Mouse (Mus musculus) B cell, adult 2 months (primary cell): Measurements from ENCODE around the gene Slc17a7.
A peak's percentile ranks its signal among the peaks of the same experiment; 100 is the strongest.

Experiments
- DNase-seq, 2 experiments: peaks; one replicate each; pipeline ENCODE4 v3.0.0; 2022

The Slc17a7 gene

DNA sequence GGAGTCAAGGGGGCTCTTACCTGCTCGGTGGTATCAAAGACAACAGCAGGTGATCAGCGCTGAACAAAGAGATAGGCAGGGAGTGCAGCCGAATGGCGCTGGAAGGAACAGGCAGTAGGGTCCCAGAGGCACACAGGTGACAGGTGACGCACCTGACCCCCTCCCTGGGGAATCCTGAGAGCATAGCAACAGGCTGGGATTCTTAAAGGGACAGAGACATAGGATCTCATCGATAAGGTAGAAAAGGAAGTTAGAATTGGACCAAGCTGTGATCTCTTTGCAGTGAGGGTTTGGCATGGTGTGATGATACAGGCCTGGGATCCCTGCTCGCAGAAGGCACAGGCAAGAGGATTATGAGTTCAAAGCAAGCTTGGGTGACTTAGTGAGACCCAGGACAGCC lies 15.7 kb downstream of the Slc17a7 start, which contains the start of gene Gfy:
TSS of gene Gfy (minus strand) at position 101 of the 400 bp plus-strand sequence.
- no peak for DNase-seq

DNA sequence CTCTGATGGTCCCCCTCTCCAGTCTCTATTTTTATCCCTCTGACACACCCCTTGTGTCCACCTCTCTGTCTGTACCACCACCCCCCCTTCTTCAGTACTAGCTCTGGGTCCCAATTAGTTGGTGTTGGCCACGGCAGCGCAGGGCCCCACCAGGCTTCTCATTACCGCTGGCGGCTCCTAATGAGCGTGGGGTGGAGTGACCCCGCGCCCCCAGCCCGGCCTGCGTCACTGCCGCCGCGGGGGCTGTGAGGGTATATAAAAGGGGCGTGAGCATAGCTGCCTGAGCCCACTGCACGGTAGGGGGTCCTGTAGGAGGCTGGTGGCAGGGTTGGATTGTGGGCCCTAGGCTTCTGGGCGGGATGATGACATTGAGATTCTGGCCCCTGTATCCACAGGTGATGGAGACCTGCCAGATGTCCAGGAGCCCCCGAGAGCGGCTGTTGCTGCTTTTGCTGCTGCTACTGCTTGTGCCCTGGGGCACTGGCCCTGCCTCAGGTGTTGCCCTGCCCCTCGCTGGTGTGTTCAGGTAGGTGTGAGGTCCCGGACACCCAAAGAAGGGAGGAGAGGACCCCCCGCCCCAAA lies 17.2 kb downstream of the Slc17a7 start, which contains the start of gene Pth2:
TSS of gene Pth2 (plus strand) at position 100 of the 582 bp plus-strand sequence.
- no peak for DNase-seq

DNA sequence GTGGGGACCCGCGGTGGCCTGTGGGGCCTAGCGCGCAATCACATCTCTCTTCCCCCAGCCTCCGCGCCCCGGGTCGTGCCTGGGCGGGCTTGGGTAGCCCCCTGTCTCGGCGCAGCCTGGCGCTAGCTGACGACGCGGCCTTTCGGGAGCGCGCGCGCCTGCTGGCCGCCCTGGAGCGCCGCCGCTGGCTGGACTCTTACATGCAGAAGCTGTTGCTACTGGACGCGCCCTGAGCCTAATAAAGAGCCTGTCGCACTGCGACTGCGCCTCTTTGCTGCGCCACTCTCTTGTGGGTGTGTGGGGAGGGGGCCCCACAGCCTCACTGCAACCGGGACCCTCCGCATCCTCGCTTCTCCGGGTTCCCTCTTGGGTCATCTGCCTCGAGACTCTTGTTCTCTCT lies 17.8 kb downstream of the Slc17a7 start:
- DNase-seq: no peak

DNA sequence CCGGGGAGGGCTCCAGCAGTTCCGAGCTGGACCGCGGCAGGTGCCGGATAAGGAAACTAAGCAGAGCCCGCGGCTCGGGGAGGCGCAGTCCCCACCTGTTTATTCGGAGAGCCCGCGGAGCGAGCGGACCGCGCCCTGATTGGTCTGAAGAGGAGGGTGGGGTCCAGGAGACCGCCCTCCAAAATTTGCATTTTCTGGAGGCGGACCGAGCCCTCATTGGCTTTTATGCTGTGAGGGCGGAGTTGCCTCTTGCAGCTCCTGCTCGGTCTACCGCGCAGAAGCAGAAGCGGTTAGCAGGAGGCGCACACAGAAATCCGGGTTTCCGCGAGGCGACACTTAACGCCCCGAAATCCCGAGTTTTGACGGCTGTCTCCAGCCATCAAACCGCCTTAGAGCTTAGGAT lies 18.5 kb downstream of the Slc17a7 start:
- DNase-seq: peak; percentile 87 to 90

DNA sequence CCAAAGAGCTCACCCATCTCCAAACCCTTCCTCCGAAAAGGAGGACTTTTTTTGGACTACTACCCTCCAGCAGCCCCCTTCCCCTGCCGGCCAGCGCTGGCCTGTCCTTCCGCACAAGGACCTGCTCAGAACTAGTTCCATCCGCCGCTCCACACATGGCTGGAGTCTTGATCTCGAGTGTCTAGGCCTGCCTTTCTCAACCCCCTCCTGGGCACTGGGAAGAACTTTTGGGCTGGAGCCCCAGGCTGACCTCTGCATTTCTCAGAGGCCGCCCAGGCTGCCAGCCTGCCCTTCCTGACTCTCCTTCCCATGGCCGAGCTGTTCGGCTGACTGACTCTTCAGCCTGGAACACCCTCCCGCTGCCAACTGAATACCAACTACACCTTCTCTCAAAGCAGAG lies 18.9 kb downstream of the Slc17a7 start:
- DNase-seq: no peak

DNA sequence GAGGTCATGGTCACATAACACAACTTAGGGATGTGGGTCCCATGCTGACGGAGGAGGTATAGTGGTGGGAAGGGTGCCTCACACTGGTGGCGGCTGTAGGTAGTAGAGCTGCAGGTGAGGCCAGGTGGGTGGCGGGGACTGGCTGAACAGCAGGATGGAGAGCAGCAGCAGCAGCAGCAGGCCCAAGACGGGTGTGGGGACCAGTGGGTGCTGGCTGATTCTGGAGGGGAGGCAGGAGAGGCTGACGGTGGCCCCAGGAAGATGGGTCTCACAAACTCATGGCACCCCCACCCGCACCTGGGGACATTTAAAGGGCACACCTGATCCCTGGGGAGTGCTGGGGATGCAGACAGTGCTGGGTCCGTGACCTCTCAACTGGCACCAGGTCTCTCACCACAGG lies 19.9 kb downstream of the Slc17a7 start:
- DNase-seq: no peak

DNA sequence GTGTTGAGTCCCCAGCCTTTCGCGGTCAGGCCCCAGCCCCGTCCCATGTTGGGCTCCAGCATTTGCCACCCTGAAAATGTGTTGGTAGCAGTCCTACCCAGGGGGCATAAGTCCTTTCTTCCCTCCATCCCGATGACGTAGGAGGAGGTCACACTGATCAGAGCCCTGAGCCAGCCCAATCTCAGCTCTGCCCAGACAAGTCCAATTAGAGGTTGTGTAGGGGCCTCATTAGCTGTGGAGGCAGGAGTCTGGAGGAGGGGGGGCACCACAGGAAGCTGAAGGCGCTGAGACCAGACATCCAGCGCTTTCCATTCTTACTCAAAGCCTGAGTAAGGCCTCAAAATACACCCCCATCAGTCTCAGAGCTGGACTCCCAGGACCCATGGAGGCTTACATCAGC lies 22.2 kb downstream of the Slc17a7 start:
- no peak for DNase-seq

DNA sequence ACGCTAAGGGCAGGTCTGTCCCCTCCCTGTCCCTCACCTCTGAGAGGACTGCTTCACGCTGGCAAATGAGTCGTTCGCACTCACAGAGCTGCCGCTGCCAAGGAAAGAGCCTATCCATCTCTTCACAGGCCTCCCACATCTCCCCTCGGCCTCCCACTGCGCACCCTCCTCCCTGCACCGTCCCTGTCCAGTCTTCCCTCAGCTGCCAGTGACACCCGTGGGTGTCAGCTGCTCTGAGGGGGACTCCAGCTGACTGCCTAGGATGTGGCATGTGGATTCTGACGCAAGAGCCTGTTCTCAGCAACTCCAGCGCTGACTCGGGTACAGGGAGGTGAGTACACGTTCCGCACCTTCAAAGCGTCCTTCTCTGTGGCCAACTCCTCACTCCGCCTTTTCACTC lies 25.9 kb downstream of the Slc17a7 start:
- no peak for DNase-seq

DNA sequence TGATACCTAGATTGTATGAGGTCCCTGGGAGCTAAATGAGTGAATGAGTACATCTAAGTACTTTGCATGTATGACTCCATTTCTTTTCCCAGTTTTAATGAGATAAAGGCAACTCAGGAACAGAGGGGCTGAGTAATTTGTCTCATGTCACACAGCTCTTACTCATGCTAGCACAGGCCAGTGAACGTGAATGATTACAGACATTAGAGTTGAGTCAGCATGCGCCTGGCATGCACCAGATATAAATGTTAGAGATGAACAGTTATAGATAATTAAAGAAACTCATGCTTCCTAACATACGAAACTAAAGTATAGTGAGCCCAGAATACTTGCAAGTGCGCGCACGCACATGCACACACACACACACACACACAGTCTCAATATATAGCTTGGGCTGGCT lies 26.4 kb downstream of the Slc17a7 start:
- DNase-seq: no peak

DNA sequence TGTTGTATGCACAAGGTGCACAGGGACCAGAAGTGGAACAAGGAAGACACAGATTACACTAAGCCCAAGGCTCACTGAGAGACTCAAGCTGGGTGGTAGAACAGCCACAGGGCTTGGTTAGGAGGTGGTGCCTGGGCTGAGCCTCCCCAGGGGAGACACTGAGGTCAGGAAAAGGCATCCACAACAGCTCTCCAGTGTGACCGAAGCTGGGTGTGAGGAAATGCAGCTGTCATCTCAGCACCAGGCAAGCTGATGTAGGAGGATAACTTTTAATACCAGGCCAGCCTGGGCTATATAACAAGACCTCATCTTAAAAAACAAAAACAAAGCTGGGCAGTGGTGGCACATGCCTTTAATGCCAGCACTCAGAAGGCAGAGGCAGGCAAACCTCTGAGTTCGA lies 27.4 kb downstream of the Slc17a7 start:
- no peak for DNase-seq

DNA sequence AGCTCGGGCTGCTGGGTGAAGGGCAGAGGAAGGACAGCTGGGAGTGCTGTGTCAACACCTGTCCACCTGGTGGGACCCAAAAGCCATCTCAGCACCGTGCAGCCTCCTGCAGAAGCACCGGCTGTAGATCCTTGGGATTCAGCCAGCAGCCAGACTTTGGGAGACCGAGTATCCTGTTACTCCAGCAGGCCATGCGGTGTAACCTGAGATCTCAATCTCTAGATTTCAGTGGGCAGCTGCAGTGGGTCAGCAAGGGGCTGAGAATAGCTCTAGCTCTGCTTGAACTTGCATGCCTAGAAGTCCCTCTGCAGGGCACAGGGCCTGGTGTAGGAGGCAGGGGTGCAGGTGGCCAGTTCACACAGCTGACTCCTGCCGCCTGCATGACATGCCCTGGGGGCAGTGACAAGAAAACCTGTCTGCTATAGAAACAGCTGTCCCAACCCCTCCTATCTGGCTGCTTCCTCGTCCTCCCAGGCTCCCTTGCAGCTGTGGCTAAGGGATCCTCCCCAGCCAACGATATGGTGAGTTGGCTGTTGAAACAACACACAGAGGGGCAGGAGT lies 28.1 kb downstream of the Slc17a7 start:
- DNase-seq: no peak

DNA sequence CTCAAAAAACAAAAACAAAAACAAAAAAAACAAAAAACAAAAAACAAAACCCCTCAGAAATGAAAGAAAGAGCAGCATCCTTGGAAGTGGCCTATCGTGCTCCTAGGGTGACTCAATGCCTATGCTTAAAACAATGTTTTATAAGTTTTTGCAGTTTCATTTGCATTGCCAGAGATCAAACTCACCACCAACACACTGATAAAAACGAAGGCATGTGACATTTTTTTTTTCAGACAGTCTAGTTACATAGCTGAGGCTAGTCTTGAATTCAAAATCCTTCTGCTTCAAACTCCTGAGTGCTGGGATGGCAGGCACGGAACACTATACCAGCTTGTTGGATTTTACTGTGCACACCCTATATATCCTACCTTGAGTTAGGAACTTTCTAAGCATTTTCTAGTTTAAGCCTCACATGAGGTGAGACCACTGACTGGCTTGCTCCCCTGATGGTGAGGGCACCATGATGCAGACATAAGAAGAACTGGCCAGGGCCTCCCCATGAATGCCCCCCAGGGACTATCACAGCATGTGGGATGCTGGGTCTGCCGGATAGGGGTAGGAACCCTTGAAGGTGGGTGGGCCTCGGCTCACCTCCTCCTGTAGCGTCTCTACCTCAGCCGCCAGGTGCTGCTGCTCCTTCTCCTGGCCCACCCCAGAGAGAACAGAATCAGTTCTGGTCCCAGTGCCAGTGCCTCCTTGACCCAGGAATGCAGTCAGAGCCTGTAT lies 29.0 kb downstream of the Slc17a7 start:
- no peak for DNase-seq

DNA sequence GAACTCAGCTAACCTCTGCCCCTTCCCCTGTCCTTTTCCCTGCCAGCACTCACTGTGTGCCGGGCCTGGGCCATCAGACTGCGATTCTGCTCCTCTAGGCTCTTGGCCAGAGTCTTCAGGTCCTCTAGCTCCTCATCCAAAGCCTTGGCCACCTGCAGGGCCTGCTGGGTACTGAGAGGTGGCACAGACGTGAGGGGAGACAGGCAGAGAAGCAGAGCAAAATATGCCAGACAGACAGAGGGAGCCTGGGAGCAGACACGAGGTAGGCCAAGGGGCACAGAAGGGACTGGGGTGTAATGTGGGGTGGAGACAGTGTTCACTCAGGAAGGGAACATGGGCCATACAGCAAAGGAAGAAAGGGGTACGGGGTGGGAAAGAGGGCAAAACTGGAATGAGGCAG lies 29.7 kb downstream of the Slc17a7 start:
- no peak for DNase-seq

DNA sequence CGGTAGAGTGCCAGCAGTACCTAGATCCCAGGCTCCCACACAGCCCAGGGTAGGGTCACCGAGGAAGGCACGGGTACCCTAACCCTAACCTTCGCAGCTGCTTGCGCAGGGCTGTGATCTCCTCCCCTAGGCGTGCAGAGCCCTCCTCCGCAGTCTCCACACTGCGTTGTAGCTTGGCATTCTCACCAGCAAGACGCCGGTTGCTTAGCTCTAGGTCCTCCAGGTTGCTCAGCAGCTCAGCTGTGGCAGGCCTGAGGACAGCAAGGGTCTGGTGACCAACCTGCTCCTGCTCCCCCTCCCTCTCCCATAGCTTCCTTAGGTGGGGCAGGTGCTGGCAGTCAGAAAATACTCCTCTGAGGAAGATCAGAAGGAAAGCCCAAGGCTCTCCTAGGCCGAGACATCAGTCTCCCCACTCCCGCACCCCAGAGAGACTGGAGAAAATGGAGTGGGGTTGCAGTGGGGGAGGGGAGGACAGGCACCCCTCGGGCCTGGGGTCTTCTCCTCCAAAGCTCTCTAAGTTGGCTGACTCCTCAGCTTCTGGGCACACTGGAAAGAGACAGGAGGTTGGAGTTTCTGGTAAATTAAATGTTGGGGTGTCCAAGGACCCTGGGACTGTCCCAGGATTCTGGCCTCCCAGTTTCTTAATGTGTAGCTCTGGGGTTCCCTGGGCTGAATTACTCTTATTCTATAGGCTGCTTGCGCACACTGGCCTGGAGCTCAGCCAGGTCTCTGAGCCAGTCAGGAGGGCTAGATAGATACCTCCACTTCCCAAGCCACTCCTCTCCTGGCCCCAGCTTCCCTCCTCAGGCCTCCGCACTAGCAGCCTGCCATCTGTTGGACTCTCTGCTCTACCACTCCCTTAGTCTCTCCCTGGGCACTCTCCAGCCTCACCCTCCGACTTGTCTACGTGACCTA lies 30.4 kb downstream of the Slc17a7 start:
- DNase-seq: no peak

DNA sequence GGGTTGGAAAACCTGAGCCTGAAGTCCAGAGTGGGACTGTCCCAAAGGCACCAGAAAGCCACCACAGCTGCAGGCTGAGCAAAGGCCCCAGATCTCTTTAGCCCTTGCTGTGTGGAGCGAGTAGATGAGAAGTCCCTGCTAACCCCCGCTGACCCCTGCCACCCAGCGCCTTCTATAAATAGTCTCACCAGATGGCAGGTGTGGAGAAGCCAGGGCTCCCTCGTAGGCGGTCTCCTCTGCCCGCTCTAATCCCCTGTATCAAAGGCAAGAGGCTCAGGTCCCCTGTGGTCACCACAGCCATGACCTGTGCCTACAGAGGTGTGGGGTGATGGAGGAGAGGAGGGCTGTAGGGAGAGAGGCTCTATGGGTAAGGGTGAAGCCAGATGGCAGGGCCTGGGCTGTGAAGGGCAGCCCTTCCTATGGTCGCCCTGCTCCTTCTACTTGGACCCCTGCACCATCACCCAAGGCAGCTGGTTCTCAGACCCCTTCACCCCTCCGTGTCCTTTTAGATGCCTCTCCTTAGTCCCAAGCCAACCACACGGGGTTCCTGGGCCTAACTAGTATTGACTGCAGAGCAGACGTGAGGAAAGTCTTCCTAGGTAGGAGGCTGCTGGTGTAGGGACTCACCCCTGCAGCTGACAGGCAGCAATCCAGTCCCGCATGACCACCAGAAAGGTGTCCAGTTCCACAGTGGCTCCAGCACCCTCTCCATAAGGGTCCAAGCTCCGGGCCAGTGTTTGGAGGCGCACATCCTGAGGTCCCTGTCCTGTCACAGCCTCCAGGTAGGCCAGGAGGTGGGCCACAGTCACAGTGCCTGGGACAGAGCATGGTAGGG lies 31.8 kb downstream of the Slc17a7 start:
- DNase-seq: no peak

DNA sequence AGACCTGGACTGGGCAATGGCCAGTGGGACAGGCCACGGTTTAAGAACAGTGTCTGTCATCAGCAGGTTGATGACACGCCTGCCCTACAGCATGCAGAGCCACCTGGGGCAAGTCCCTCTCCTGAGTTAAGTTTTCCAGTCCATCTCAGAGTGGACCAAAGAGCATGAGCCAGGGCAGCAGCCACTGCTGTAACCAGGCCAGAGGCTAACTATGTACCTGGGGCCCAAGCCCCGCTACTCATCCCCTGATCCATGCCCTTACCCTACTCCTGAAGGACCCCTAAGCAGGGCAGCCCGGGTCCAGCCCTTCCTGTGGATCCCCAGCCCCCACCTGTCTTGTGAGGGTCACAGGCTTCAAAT lies 32.4 kb downstream of the Slc17a7 start:
- no peak for DNase-seq

DNA sequence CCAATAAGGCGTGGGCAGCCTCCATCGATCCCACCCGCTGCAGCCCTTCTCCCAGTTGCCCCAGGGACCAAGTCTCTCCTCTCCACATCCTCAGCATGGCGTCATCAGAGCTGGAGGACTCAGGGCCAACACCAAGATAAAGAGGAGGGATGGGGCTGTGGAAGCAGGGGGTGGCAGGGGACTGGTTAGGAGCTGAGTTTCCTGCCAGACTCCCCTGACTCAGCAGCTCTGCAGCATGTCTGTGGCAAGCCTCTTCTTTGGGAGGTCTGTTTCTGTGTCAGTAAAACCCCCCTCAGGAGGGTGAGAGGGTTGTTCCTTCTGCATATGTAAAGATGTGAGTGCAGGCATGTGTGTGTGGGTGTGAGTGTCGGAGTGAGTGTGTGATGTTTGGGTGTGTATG lies 33.2 kb downstream of the Slc17a7 start:
- DNase-seq: no peak

DNA sequence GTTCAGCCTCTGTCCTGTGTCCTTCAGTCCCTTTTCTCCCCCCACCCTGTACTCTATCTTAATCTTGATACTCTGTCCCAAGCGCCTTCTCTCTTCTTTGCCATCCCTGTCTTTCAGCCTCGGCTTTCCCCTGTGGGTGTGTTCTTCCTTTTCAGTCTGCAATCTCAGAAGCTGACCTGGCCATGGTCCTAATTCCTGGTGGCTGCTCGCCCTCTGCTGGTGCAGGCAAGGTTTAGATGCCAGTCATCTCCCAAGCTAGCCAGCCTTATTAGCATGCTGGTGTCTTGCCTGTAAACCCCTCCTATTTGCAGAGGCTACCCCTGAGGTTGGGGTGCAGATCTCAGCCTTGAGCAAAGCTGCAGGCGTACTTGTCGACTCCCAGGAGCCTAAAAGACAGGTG lies 34.7 kb downstream of the Slc17a7 start:
- DNase-seq: peak; percentile 68 to 73

DNA sequence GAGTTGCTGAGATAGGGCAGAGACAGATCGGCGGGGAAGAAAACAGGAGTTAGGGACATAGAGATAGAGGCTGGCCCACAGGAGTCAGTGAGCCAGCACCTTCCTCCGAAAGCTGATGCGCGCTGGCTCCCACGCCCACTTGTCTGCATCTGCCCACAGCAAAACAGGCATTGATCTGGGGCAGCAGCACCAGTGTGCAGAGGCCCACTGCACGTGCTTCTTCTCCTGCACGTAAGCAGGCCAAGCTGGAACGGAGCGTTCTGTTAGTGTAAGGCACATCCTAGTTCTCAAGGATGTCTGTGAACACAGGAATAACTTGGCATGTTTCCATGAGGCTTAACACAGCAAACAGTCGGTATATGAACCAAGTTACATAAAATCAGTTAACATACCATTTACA lies 35.2 kb downstream of the Slc17a7 start:
- DNase-seq: no peak

DNA sequence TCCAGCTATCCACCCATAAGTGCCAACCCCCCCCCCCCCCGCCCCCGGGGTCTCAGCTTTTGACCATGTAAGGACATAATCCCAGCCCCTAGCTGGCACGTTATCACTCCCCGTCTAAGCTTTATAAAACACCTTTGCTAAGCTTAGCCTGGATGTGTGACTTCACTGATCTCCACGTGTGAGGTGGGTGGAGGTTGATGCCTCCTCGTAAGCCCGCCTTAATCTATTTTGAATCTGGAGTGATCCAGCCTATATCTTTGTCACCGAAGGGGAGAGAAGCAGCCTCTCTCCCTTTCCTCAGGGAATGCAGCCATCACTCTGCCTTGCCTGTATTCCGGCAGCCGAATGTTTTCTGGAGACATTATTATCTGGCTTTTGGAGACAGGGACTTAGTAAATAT lies 38.9 kb downstream of the Slc17a7 start:
- no peak for DNase-seq

DNA sequence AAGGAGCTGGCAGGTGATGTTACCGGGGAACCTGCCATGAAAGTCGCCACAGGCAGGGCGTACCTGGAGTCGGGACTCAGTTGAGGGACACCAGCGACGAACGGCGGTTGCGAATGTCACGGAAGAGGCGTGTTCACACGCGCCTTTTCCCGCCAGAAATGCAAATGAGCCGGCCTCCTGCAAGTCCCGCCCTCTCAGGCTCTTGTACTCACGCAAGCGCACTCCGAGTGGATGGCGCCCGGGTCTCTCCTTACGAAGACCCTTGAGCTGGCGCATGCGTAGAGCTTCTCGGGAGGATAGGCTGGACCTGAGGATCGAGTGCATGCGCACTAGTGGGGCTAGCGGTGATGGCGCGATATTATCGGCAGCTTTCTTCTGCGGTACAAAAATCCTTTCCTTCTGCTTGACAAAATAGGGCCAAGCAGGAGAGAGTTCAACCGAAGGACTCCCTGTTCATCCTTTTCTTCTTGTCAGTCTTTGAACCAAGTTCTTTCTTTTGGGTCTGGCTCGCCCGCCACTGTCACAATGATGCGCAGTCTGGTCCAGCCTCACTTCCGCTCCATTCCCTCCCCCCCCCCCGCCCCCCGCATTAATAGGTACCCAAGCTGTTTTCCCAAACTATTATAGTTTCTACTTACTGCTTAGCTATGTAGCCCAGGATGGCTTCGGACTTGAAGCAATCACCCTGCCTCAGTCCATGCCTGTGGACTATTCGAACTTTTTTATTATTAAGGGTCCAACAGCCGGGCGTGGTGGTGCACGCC lies 40.8 kb downstream of the Slc17a7 start, which contains the start of gene Ccdc155:
TSS of gene Ccdc155 (minus strand) at position 513 of the 764 bp plus-strand sequence.
- DNase-seq: peak; percentile 85

DNA sequence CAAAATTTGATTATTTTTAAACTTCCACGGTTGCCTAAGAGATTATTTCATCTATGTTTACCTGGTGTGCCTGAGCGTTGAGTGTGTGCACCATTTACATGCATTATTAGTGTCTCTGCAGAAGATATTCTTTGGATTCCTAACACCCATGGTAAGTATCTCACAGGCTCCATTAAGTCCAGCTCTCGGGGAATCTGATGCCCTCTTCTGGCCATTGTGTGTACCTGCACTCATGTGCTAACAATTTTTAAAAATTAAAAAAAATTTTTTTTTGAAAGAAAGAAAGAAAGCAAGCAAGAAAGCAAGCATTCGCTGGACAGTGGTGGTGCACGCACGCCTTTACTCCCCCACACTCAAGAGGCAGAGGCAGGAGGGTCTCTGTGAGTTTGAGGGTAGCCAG lies 44.5 kb downstream of the Slc17a7 start:
- DNase-seq: no peak
